Mouse (Mus musculus) heart, adult 2 months (tissue): Measurements from ENCODE around the gene Smim20.

Source experiments
- CTCF ChIP-seq: fragments of 200-600 bp; IDR thresholded peaks from 2 replicates; pipeline ENCODE4 v1.8.1; 2022; ENCODE audit warnings: antibody characterized with exemption, mild to moderate bottlenecking, moderate library complexity
- EP300 ChIP-seq: fragments of 200-500 bp; IDR thresholded peaks from 2 replicates; pipeline ENCODE4 v1.6.1; 2011; ENCODE audit warnings: low read depth, low read length, control low read depth; ENCODE audit not compliant: insufficient read depth
- POLR2A ChIP-seq: fragments of 200-500 bp; IDR thresholded peaks from 2 replicates; pipeline ENCODE4 v1.6.1; 2011; ENCODE audit warnings: mild to moderate bottlenecking, low read depth, low read length, control low read depth; ENCODE audit not compliant: insufficient read depth

DNA sequence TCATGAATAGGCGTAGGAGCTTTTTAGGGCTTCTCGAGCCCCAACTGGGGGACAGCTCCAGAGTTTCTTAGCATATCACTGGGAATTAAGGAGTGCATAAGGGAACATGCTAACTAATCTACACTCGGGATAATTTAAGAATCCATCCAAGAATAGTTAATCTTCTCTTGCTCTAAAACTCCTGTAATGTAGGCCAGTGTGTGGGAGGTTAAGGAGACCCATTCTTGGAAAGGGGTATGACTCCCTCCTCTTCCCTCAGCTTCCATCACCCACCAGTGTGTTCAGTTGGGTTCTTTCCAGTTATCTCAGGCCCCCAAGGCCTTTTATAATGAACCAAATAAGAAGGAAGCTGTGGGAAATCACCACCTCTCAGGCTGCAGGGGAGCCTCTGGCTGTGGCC is 40.0 kb downstream of the Smim20 start:
- TF ChIP-seq CTCF = no peak
- no peak for TF ChIP-seq POLR2A
- TF ChIP-seq EP300 = no peak
